Mouse (Mus musculus) CH12.LX (cell line): ENCODE results near the gene Atp6v0c. TPM values are rescaled to one million over a fixed set of nuclear protein-coding genes. Genes with fewer than 3 reads are reported as not detected.
A peak's percentile ranks its signal among the peaks of the same experiment; 100 is the strongest.

Source experiments
- DNase-seq: peaks from one replicate; pipeline ENCODE4 v3.0.0-alpha.2; 2013; ENCODE audit errors: extremely low read depth
- H3K27ac ChIP-seq: 2 replicates; pipeline ENCODE4 v1.5.1; 2012; ENCODE audit warnings: low read depth, mild to moderate bottlenecking, control low read depth, moderate library complexity; ENCODE audit not compliant: insufficient read depth
- H3K27me3 ChIP-seq: replicated peaks from 2 replicates; pipeline ENCODE3; 2012; ENCODE audit warnings: inconsistent platforms
- H3K36me3 ChIP-seq, 2 experiments: replicated peaks in 1 of 2; 2 replicates each; pipeline versions ENCODE3 to v1.6.1; 2012; ENCODE audit warnings: inconsistent platforms in 1 of 2, low read length in 1 of 2, mild to moderate bottlenecking in 1 of 2, mixed read lengths in 1 of 2, moderate library complexity in 1 of 2; ENCODE audit not compliant: control insufficient read depth in 1 of 2, insufficient read depth in 1 of 2
- H3K4me1 ChIP-seq, 2 experiments: 2 replicates each; pipeline ENCODE4 v1.6.1; 2012; ENCODE audit warnings: inconsistent platforms in 1 of 2, moderate library complexity in 1 of 2; ENCODE audit not compliant: insufficient read depth in 2 of 2, control insufficient read depth in 1 of 2
- H3K4me2 ChIP-seq: 2 replicates; pipeline ENCODE4 v1.6.1; 2012; ENCODE audit warnings: low read depth, mild to moderate bottlenecking, control low read depth; ENCODE audit not compliant: poor library complexity, insufficient read depth, severe bottlenecking
- H3K4me3 ChIP-seq, 3 experiments: fragments of 150-350 bp in 1 of 3; sonication (generic) in 1 of 3; replicated peaks in 1 of 3; 2 replicates each; pipeline versions ENCODE3 to v1.5.1; 2011 to 2012; ENCODE audit warnings: low read depth in 2 of 3, low read length in 2 of 3, mild to moderate bottlenecking in 2 of 3, moderate library complexity in 2 of 3, control low read depth in 1 of 3, improper control_type of control experiment in 1 of 3, inconsistent platforms in 1 of 3, mixed read lengths in 1 of 3; ENCODE audit not compliant: poor library complexity in 1 of 3
- H3K79me2 ChIP-seq: replicated peaks from 2 replicates; pipeline ENCODE4 v1.6.1; 2012; ENCODE audit warnings: mild to moderate bottlenecking, moderate library complexity; ENCODE audit not compliant: control insufficient read depth, poor library complexity, insufficient read depth, severe bottlenecking; ENCODE audit errors: extremely low read depth
- H3K9ac ChIP-seq: 2 replicates; pipeline ENCODE4 v1.6.1; 2012; ENCODE audit warnings: low read depth, mild to moderate bottlenecking, control low read depth, moderate library complexity; ENCODE audit not compliant: insufficient read depth
- H3K9me3 ChIP-seq: replicated peaks from 2 replicates; pipeline ENCODE3; 2012; ENCODE audit warnings: low read length, inconsistent platforms, mixed read lengths
- BHLHE40 ChIP-seq: IDR thresholded peaks from 2 replicates; pipeline ENCODE4 v1.6.1; 2011; ENCODE audit warnings: mild to moderate bottlenecking, low read depth, low read length, improper control_type of control experiment
- CHD1 ChIP-seq: IDR thresholded peaks from 2 replicates; pipeline ENCODE4 v1.6.1; 2012; ENCODE audit warnings: low read depth, low read length, improper control_type of control experiment, inconsistent platforms
- CHD2 ChIP-seq: IDR thresholded peaks from 2 replicates; pipeline ENCODE4 v1.6.1; 2011; ENCODE audit warnings: low read length, improper control_type of control experiment
- E2F4 ChIP-seq: IDR thresholded peaks from 2 replicates; pipeline ENCODE4 v1.6.1; 2011; ENCODE audit warnings: low read depth, low read length, improper control_type of control experiment; ENCODE audit not compliant: insufficient replicate concordance
- EP300 ChIP-seq: IDR thresholded peaks from 2 replicates; pipeline ENCODE4 v1.6.1; 2011; ENCODE audit warnings: low read length, improper control_type of control experiment
- ETS1 ChIP-seq: conservative IDR thresholded peaks from 2 replicates; pipeline ENCODE4 v1.6.1; 2012; ENCODE audit warnings: low read depth, mild to moderate bottlenecking, inconsistent platforms, low read length, improper control_type of control experiment, moderate library complexity
- HCFC1 ChIP-seq: IDR thresholded peaks from 2 replicates; pipeline ENCODE4 v1.6.1; 2012; ENCODE audit warnings: low read depth, mild to moderate bottlenecking, inconsistent platforms, low read length, improper control_type of control experiment
- MAFK ChIP-seq: IDR thresholded peaks from 2 replicates; pipeline ENCODE4 v1.6.1; 2011; ENCODE audit warnings: low read length, improper control_type of control experiment; ENCODE audit not compliant: insufficient replicate concordance
- MAX ChIP-seq: IDR thresholded peaks from 2 replicates; pipeline ENCODE4 v1.6.1; 2011; ENCODE audit warnings: low read length, improper control_type of control experiment
- MAZ ChIP-seq: IDR thresholded peaks from 2 replicates; pipeline ENCODE4 v1.6.1; 2012; ENCODE audit warnings: low read depth, mild to moderate bottlenecking, inconsistent platforms, low read length, improper control_type of control experiment, moderate library complexity
- MEF2A ChIP-seq: IDR thresholded peaks from 2 replicates; pipeline ENCODE4 v1.6.1; 2014; ENCODE audit warnings: low read depth, mild to moderate bottlenecking, inconsistent platforms, low read length, improper control_type of control experiment, borderline replicate concordance
- MYC ChIP-seq: IDR thresholded peaks from 2 replicates; pipeline ENCODE4 v1.6.1; 2011; ENCODE audit warnings: low read depth, mild to moderate bottlenecking, improper control_type of control experiment, low read length
- NELFE ChIP-seq: IDR thresholded peaks from 2 replicates; pipeline ENCODE4 v1.6.1; 2011; ENCODE audit warnings: low read depth, low read length, improper control_type of control experiment
- NRF1 ChIP-seq: IDR thresholded peaks from 2 replicates; pipeline ENCODE4 v1.6.1; 2014; ENCODE audit warnings: low read depth, mild to moderate bottlenecking, inconsistent platforms, low read length, improper control_type of control experiment, moderate library complexity
- PAX5 ChIP-seq: IDR thresholded peaks from 2 replicates; pipeline ENCODE4 v1.6.1; 2012; ENCODE audit warnings: low read length, inconsistent platforms, mixed read lengths
- POLR2AphosphoS2 ChIP-seq: IDR thresholded peaks from 2 replicates; pipeline ENCODE4 v1.6.1; 2011; ENCODE audit warnings: low read depth, low read length, improper control_type of control experiment
- RCOR1 ChIP-seq: conservative IDR thresholded peaks from 2 replicates; pipeline ENCODE4 v1.6.1; 2012; ENCODE audit warnings: low read depth, mild to moderate bottlenecking, inconsistent platforms, low read length, improper control_type of control experiment
- SIN3A ChIP-seq: IDR thresholded peaks from 2 replicates; pipeline ENCODE4 v1.6.1; 2012; ENCODE audit warnings: low read length, improper control_type of control experiment, inconsistent platforms
- TBP ChIP-seq: conservative IDR thresholded peaks from 2 replicates; pipeline ENCODE4 v1.6.1; 2011; ENCODE audit warnings: low read depth, low read length, improper control_type of control experiment
- TCF12 ChIP-seq: IDR thresholded peaks from 2 replicates; pipeline ENCODE4 v1.6.1; 2014; ENCODE audit warnings: low read depth, mild to moderate bottlenecking, inconsistent platforms, low read length, improper control_type of control experiment
- USF1 ChIP-seq: IDR thresholded peaks from 2 replicates; pipeline ENCODE4 v1.6.1; 2014; ENCODE audit warnings: low read depth, mild to moderate bottlenecking, inconsistent platforms, low read length, improper control_type of control experiment
- USF2 ChIP-seq: conservative IDR thresholded peaks from 2 replicates; pipeline ENCODE4 v1.6.1; 2011; ENCODE audit warnings: low read depth, low read length, improper control_type of control experiment
- ZC3H11A ChIP-seq: IDR thresholded peaks from 2 replicates; pipeline ENCODE4 v1.6.1; 2012; ENCODE audit warnings: low read depth, mild to moderate bottlenecking, inconsistent platforms, low read length, improper control_type of control experiment
- ZNF384 ChIP-seq: IDR thresholded peaks from 2 replicates; pipeline ENCODE4 v1.6.1; 2012; ENCODE audit warnings: low read depth, low read length, improper control_type of control experiment, inconsistent platforms
- dilution Hi-C: fragments of 300-500 bp; cut with MboI; formaldehyde crosslinking; loops from 2 replicates; pipeline ENCODE4 v1.14.3; 2020; ENCODE audit warnings: low sequenced_read_pairs; ENCODE audit not compliant: extremely low pct_unique_long_range_greater_than_20kb, extremely low pct_ligation_motif_present
- in situ Hi-C: fragments of 300-500 bp; cut with MboI; formaldehyde crosslinking; loops from 3 replicates; pipeline ENCODE4 v1.14.3; 2019; ENCODE audit warnings: low sequenced_read_pairs, low pct_ligation_motif_present, low pct_unique_long_range_greater_than_20kb, mixed read lengths
- polyA plus RNA-seq: library from polyadenylated mRNA; unstranded; fragments of >175 nt; gene quantifications from 2 replicates; pipeline ENCODE4 v1.2.1, GENCODE M21; 2012; ENCODE audit warnings: low read depth; ENCODE audit not compliant: insufficient read length
- total RNA-seq, 2 experiments: library from RNA; depleted of rRNA; stranded (reverse); fragments of 300-350 nt in 1 of 2; fragments of >200 nt in 1 of 2; gene quantifications; 2 replicates each; pipeline ENCODE4 v1.2.3; 2012 to 2014

The Atp6v0c gene
- total and polyA plus RNA-seq, 3 experiments = 49.1 to 407 (median 83.2) TPM

DNA sequence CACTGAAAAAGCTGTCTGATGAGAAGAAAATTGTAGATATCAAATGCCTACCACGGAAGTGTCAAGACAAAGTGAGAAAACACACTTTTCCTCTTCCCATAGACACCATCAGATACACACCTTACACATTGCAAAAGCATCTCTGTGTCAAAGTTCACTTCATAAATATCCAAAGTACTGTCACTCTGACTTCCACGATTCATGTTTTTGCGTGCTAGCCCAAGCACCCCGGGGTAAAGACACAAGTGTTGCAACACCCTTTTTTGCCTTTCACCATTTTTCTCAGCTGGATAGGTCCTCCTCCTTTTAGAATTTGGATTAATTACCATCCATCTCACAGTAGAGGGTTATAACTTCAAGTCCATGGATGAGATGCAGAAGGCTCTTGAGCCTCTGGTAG is 29.5 kb downstream of the Atp6v0c start:
- TF ChIP-seq E2F4 = no peak
- no peak for TF ChIP-seq CHD2
- TF ChIP-seq MAZ = no peak
- TF ChIP-seq NRF1 = no peak
- TF ChIP-seq POLR2AphosphoS2 = no peak
- TF ChIP-seq BHLHE40 = no peak
- no peak for TF ChIP-seq USF1
- TF ChIP-seq, all 38 proteins: peak for 0
- Histone ChIP-seq H3K4me2 (peak overlapping the region; percentile 100), H3K9me3 (no peaks in the 10 kb centered on the region), H3K4me3 (peak overlapping the region in 2 of 3 experiments; percentile 88 to 92), H3K36me3 (peaks cover 0 to 9% of the 10 kb centered on the region in 2 experiments), H3K4me1 (peaks cover 12 to 56% of the 10 kb centered on the region in 2 experiments), H3K79me2 (peaks cover 33% of the 10 kb centered on the region), H3K27ac (no peak overlapping the region), H3K9ac (peak overlapping the region; percentile 89; the same call in 1 of the 2 replicates), H3K27me3 (no peaks in the 10 kb centered on the region)
- DNase-seq = no peak
- dilution Hi-C loops = no loop called here
- in situ Hi-C loops = no loop called here

DNA sequence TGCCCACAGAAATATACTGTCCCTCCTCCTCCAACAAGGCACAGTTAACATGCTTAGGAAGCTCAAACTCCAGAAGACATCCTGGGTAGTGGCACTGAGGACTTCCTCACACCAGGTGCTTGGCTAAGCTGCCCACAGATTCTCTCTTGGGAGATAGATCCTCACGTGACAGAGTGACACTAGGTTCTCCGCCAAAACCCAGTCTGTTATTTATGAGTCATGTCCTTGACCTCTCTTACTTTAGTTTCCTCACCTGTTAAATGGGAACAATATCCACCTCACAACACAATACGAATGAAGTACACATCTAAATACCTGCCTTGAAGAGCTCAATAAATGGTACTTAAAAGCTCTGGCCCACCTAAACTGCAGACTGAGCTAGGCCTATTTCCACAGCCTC is 30.2 kb downstream of the Atp6v0c start:
- Histone ChIP-seq H3K4me1 (peaks cover 12 to 56% of the 10 kb centered on the region in 2 experiments), H3K9me3 (no peaks in the 10 kb centered on the region), H3K4me3 (no peak overlapping the region), H3K27ac (no peak overlapping the region), H3K79me2 (peaks cover 38% of the 10 kb centered on the region), H3K36me3 (peaks cover 0 to 14% of the 10 kb centered on the region in 2 experiments), H3K9ac (no peak overlapping the region), H3K27me3 (no peaks in the 10 kb centered on the region), H3K4me2 (peak overlapping the region; percentile 100; the same call in 1 of the 2 replicates)
- in situ Hi-C loops = no loop called here
- peak; percentile 60 for DNase-seq
- dilution Hi-C loops = no loop called here
- peak; percentile 56 for TF ChIP-seq USF2
- peak; percentile 41; the same call in 1 of the 2 replicates for TF ChIP-seq EP300
- peak; percentile 86 for TF ChIP-seq BHLHE40
- 0 out of 2 replicates have a peak, but pooled peaks have one; percentile 13 for TF ChIP-seq ETS1
- TF ChIP-seq RCOR1 = no peak
- TF ChIP-seq USF1 = peak; percentile 46
- no peak for TF ChIP-seq TBP

DNA sequence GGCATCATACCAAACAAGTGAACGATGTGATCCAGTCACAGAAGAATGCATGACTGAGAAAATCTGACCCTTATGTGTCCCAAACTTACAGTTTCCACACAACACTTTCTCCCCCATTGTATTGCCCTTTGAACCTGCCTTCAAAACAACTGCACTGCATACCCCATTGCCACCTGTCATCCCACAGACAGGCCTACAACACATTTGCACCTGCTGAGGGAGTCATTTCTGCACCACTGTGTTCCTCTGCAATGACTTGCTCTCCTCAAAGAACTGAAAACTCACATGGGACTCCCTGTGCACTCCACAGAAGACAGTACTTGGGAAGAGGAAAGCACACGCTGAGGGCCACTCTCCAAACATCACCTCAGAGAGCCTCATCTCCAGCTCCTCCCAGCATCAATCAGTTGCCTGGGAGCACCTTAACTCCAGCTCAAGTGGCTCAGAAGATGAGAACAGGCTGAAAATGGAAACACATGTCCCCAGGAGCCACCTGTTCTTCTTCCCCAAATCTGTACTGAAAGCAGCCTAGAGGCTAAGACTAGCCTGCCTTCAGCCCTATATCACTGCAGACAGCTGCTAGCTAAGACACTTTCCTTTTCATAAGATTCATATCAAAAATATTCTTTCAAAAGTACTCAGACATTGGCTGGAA is 32.1 kb downstream of the Atp6v0c start:
- peaks cover 38% of the 10 kb centered on the region for H3K79me2 ChIP-seq
- dilution Hi-C loops = no loop called here
- H3K27ac ChIP-seq = no peak overlapping the region
- H3K9ac ChIP-seq = no peak overlapping the region
- peaks cover 0 to 25% of the 10 kb centered on the region in 2 experiments for H3K36me3 ChIP-seq
- in situ Hi-C loops = no loop called here
- peaks cover 12 to 52% of the 10 kb centered on the region in 2 experiments for H3K4me1 ChIP-seq
- DNase-seq = peak; percentile 31
- no peak overlapping the region for H3K4me2 ChIP-seq
- H3K27me3 ChIP-seq = no peaks in the 10 kb centered on the region
- no peaks in the 10 kb centered on the region for H3K9me3 ChIP-seq
- no peak for TF ChIP-seq ZNF384
- no peak for TF ChIP-seq SIN3A
- TF ChIP-seq PAX5 = no peak
- TF ChIP-seq NELFE = no peak
- no peak for TF ChIP-seq MEF2A
- peak; percentile 10; the same call in 1 of the 2 replicates for TF ChIP-seq BHLHE40
- no peak for TF ChIP-seq E2F4
- no peak for TF ChIP-seq MAX
- TF ChIP-seq TCF12 = 0 out of 2 replicates have a peak, but pooled peaks have one; percentile 28
- TF ChIP-seq CHD2 = no peak
- no peak for TF ChIP-seq POLR2AphosphoS2
- no peak for TF ChIP-seq ZC3H11A
- TF ChIP-seq MYC = no peak
- TF ChIP-seq MAZ = no peak
- no peak for TF ChIP-seq USF1
- no peak for TF ChIP-seq CHD1
- no peak for TF ChIP-seq MAFK
- no peak for TF ChIP-seq HCFC1
- TF ChIP-seq, all 38 proteins: peak for 2
- H3K4me3 ChIP-seq = no peak overlapping the region
